Mouse (Mus musculus): ENCODE results near the gene Gm49378. TPM values are rescaled to one million over a fixed set of nuclear protein-coding genes. Genes with fewer than 3 reads are reported as not detected.

The Gm49378 gene
- polyA plus RNA-seq, 1 experiment from 2014 or later: 3.0 TPM

- Histone ChIP-seq H3K27ac (no peak overlapping the region), H3K27me3 (no peaks in the 10 kb centered on the region), H3K4me1 (no peaks in the 10 kb centered on the region), H3K4me3 (peak overlapping the region; percentile 18), H3K36me3 (no peaks in the 10 kb centered on the region), H3K4me2 (replicated peaks) (peak overlapping the region; percentile 35), H3K9ac (no peak overlapping the region), H3K9me3 (no peaks in the 10 kb centered on the region)
- WGBS: 41% methylated on average over 22 of the region's 22 CpGs
- no peak for ATAC-seq (ENCODE audit: insufficient number of reproducible peaks, insufficient read depth, low FRiP score, low TSS enrichment)
These were observed 19.1 kb downstream of the Gm49378 start for GRCm38 (mm10) chr14:55618486-55619195.

- Histone ChIP-seq H3K27me3 (no peaks in the 10 kb centered on the region), H3K4me2 (replicated peaks) (peak within 1 kb of the TSS; percentile 35), H3K9me3 (no peaks in the 10 kb centered on the region), H3K27ac (no peak within 1 kb of the TSS), H3K4me1 (no peaks in the 10 kb centered on the region), H3K4me3 (peak within 1 kb of the TSS; percentile 18), H3K36me3 (no peaks in the 10 kb centered on the region), H3K9ac (no peak within 1 kb of the TSS)
- peak; percentile 43; the same call in 1 of the 2 replicates for ATAC-seq (ENCODE audit: insufficient number of reproducible peaks, insufficient read depth, low FRiP score, low TSS enrichment)
- WGBS: 18% methylated on average over 21 of the region's 21 CpGs
These were observed 19.9 kb downstream of the Gm49378 start, which contains the start of gene Rec8 for GRCm38 (mm10) chr14:55617822-55618221. TSS of gene Rec8 (plus strand) at chr14:55618037.

GRCm38 (mm10) chr14:55616844-55617243 lies 20.9 kb downstream of the Gm49378 start:
- Histone ChIP-seq H3K27ac (no peak overlapping the region), H3K9ac (no peak overlapping the region), H3K9me3 (no peaks in the 10 kb centered on the region), H3K27me3 (no peaks in the 10 kb centered on the region), H3K4me3 (no peak overlapping the region), H3K4me1 (no peaks in the 10 kb centered on the region), H3K36me3 (no peaks in the 10 kb centered on the region), H3K4me2 (replicated peaks) (no peak overlapping the region)
- 90% methylated on average over 2 of the region's 2 CpGs for WGBS
- no peak for ATAC-seq (ENCODE audit: insufficient number of reproducible peaks, insufficient read depth, low FRiP score, low TSS enrichment)

- H3K4me3 ChIP-seq: no peak overlapping the region
- H3K4me1 ChIP-seq: no peaks in the 10 kb centered on the region
- H3K27me3 ChIP-seq: no peaks in the 10 kb centered on the region
- H3K36me3 ChIP-seq: no peaks in the 10 kb centered on the region
- H3K4me2 ChIP-seq (replicated peaks): no peak overlapping the region
- 24% methylated on average over 2 of the region's 2 CpGs for WGBS
- no peak overlapping the region for H3K9ac ChIP-seq
- no peak overlapping the region for H3K27ac ChIP-seq
- ATAC-seq (ENCODE audit: insufficient number of reproducible peaks, insufficient read depth, low FRiP score, low TSS enrichment): no peak
- H3K9me3 ChIP-seq: no peaks in the 10 kb centered on the region
These were observed 21.8 kb downstream of the Gm49378 start for GRCm38 (mm10) chr14:55615876-55616275.

GRCm38 (mm10) chr14:55614565-55615178 lies 23.0 kb downstream of the Gm49378 start:
- WGBS: 79% methylated on average over 7 of the region's 7 CpGs
- no peaks in the 10 kb centered on the region for H3K4me1 ChIP-seq
- H3K4me3 ChIP-seq: no peak overlapping the region
- ATAC-seq (ENCODE audit: insufficient number of reproducible peaks, insufficient read depth, low FRiP score, low TSS enrichment): no peak
- H3K27ac ChIP-seq: no peak overlapping the region
- no peaks in the 10 kb centered on the region for H3K9me3 ChIP-seq
- no peaks in the 10 kb centered on the region for H3K27me3 ChIP-seq
- H3K36me3 ChIP-seq: no peaks in the 10 kb centered on the region
- no peak overlapping the region for H3K9ac ChIP-seq
- H3K4me2 ChIP-seq (replicated peaks): no peak overlapping the region

- ATAC-seq (ENCODE audit: insufficient number of reproducible peaks, insufficient read depth, low FRiP score, low TSS enrichment): no peak
- 71% methylated on average over 6 of the region's 6 CpGs for WGBS
- peaks cover 13% of the 10 kb centered on the region for H3K36me3 ChIP-seq
- H3K27ac ChIP-seq: no peak overlapping the region
- H3K4me2 ChIP-seq (replicated peaks): no peak overlapping the region
- no peaks in the 10 kb centered on the region for H3K4me1 ChIP-seq
- no peaks in the 10 kb centered on the region for H3K9me3 ChIP-seq
- no peak overlapping the region for H3K4me3 ChIP-seq
- H3K27me3 ChIP-seq: no peaks in the 10 kb centered on the region
- H3K9ac ChIP-seq: no peak overlapping the region
These were observed 24.3 kb downstream of the Gm49378 start for GRCm38 (mm10) chr14:55613346-55613745.

- no peak overlapping the region for H3K4me2 ChIP-seq (replicated peaks)
- 97% methylated on average over 6 of the region's 6 CpGs for WGBS
- no peak overlapping the region for H3K4me3 ChIP-seq
- no peaks in the 10 kb centered on the region for H3K9me3 ChIP-seq
- peaks cover 39% of the 10 kb centered on the region for H3K36me3 ChIP-seq
- H3K9ac ChIP-seq: no peak overlapping the region
- no peak for ATAC-seq (ENCODE audit: insufficient number of reproducible peaks, insufficient read depth, low FRiP score, low TSS enrichment)
- H3K4me1 ChIP-seq: peaks cover 10% of the 10 kb centered on the region; the same call in 1 of the 2 replicates
- H3K27me3 ChIP-seq: no peaks in the 10 kb centered on the region
- no peak overlapping the region for H3K27ac ChIP-seq
These were observed 29.4 kb downstream of the Gm49378 start for GRCm38 (mm10) chr14:55608339-55608738.

GRCm38 (mm10) chr14:55605743-55606459 lies 31.8 kb downstream of the Gm49378 start:
- ATAC-seq (ENCODE audit: insufficient number of reproducible peaks, insufficient read depth, low FRiP score, low TSS enrichment): no peak
- peaks cover 63% of the 10 kb centered on the region for H3K36me3 ChIP-seq
- H3K27me3 ChIP-seq: no peaks in the 10 kb centered on the region
- H3K27ac ChIP-seq: no peak overlapping the region
- peaks cover 11% of the 10 kb centered on the region; the same call in 1 of the 2 replicates for H3K4me1 ChIP-seq
- H3K4me3 ChIP-seq: no peak overlapping the region
- no peaks in the 10 kb centered on the region for H3K9me3 ChIP-seq
- WGBS: 90% methylated on average over 16 of the region's 16 CpGs
- H3K4me2 ChIP-seq (replicated peaks): no peak overlapping the region
- H3K9ac ChIP-seq: no peak overlapping the region

GRCm38 (mm10) chr14:55604823-55605222 lies 32.9 kb downstream of the Gm49378 start:
- Histone ChIP-seq H3K27ac (no peak overlapping the region), H3K9ac (no peak overlapping the region), H3K4me2 (replicated peaks) (no peak overlapping the region; the same call in 1 of the 2 replicates), H3K27me3 (no peaks in the 10 kb centered on the region), H3K4me3 (no peak overlapping the region), H3K4me1 (peaks cover 11% of the 10 kb centered on the region; the same call in 1 of the 2 replicates), H3K36me3 (peaks cover 74% of the 10 kb centered on the region), H3K9me3 (no peaks in the 10 kb centered on the region)
- WGBS: 86% methylated on average over 11 of the region's 11 CpGs
- ATAC-seq (ENCODE audit: insufficient number of reproducible peaks, insufficient read depth, low FRiP score, low TSS enrichment): no peak

GRCm38 (mm10) chr14:55603633-55604576 lies 33.8 kb downstream of the Gm49378 start:
- H3K27ac ChIP-seq: peak overlapping the region; percentile 70
- peak overlapping the region; percentile 17; the same call in 1 of the 2 replicates for H3K9ac ChIP-seq
- peaks cover 75% of the 10 kb centered on the region for H3K36me3 ChIP-seq
- 13% methylated on average over 19 of the region's 19 CpGs for WGBS
- H3K4me1 ChIP-seq: peaks cover 11% of the 10 kb centered on the region; the same call in 1 of the 2 replicates
- H3K27me3 ChIP-seq: no peaks in the 10 kb centered on the region
- H3K9me3 ChIP-seq: no peaks in the 10 kb centered on the region
- ATAC-seq (ENCODE audit: insufficient number of reproducible peaks, insufficient read depth, low FRiP score, low TSS enrichment): peak; percentile 80
- peak overlapping the region; percentile 30 for H3K4me3 ChIP-seq
- peak overlapping the region; percentile 50 for H3K4me2 ChIP-seq (replicated peaks)

- Histone ChIP-seq H3K9me3 (no peaks in the 10 kb centered on the region), H3K4me2 (replicated peaks) (peak within 1 kb of the TSS; percentile 50), H3K4me1 (peaks cover 11% of the 10 kb centered on the region; the same call in 1 of the 2 replicates), H3K27me3 (no peaks in the 10 kb centered on the region), H3K36me3 (peaks cover 75% of the 10 kb centered on the region), H3K4me3 (peak within 1 kb of the TSS; percentile 30), H3K9ac (peak within 1 kb of the TSS; percentile 17; the same call in 1 of the 2 replicates), H3K27ac (peak within 1 kb of the TSS; percentile 70)
- no peak for ATAC-seq (ENCODE audit: insufficient number of reproducible peaks, insufficient read depth, low FRiP score, low TSS enrichment)
- WGBS: 82% methylated on average over 7 of the region's 7 CpGs
These were observed 34.4 kb downstream of the Gm49378 start, which contains the start of gene Irf9 for GRCm38 (mm10) chr14:55603271-55603632. TSS of gene Irf9 (plus strand) at chr14:55603571.

Data from embryonic facial prominence, embryonic 12.5 days (tissue).